Mouse (Mus musculus) megakaryocyte progenitor cell, adult 5-6 weeks (primary cell): Measurements from ENCODE around the gene Klk1. TPM values are rescaled to one million over a fixed set of nuclear protein-coding genes. Genes with fewer than 3 reads are reported as not detected.
"Not testable (repeated sequence)": the region's sequence is repeated elsewhere in the genome, so short reads cannot be mapped to it uniquely, and the experiment has no call there.

Experiments
- ATAC-seq: replicated peaks from 2 replicates; pipeline ENCODE4 v1.8.0; 2016; ENCODE audit warnings: mild to moderate bottlenecking, moderate TSS enrichment, inconsistent platforms; ENCODE audit not compliant: poor library complexity
- total RNA-seq, 2 experiments: library from RNA; stranded (forward) in 1 of 2; stranded (reverse) in 1 of 2; fragments of 157-497, 149-512 nt in 1 of 2; fragments of 200-1000 nt in 1 of 2; gene quantifications; 2 replicates each; pipeline versions ENCODE4 v1.2.3 to v1.2.4; 2015 to 2017

Gene Klk1
- total RNA-seq, 2 experiments from 2014 or later = not detected

- not testable (repeated sequence) for ATAC-seq
Observed at GRCm38 (mm10) chr7:44250732-44251275, 25.6 kb downstream of the Klk1 start.

- ATAC-seq = 0 out of 2 replicates have a peak, but pooled peaks have one; percentile 12
Observed at GRCm38 (mm10) chr7:44253023-44253616, 28.0 kb downstream of the Klk1 start.

DNA sequence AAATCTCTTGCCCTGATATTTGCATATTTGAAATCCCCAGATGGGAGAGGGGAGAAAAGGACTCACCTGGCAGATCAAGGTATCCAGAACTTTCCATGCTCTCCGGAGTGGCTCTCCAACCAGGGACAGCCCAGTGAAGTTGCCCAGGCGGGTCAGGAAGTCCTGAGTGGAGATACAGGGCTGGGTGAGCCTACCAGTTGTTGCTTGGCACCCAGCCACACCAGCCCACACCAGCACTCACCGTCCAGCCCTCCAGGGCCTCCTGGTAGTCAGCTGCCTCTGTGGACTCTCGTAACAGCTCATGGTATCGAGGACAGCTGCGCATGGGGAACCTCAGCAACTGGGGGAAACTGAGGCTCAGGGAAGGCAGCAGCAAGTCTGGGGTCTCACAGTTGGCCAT, 29.8 kb downstream of the Klk1 start:
- no peak for ATAC-seq

- no peak for ATAC-seq
Observed at GRCm38 (mm10) chr7:44257278-44257677, 32.1 kb downstream of the Klk1 start, which contains the start of gene Acp4. TSS of gene Acp4 (minus strand) at chr7:44257378.

GRCm38 (mm10) chr7:44260410-44260809, 35.2 kb downstream of the Klk1 start:
- ATAC-seq = no peak

DNA sequence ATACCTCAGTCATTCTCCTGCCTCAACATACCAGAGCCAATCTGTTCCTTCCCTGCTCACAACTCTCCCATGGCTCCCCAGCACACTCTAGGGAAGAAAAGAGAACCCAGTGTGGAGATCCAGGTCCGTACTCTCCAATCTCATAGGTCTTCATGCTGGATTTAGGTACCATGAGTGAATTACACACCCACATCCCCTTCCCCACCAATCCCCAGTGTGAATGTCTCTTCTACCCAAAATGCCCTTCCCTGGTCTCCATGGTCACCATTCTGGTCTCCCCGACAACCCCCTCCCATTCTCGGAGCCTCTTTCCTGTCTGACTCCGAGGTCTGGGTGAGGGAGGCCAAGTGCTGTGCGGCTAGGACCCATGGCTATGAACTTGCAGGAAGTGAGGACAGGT, 36.0 kb downstream of the Klk1 start, which contains the start of gene Gm15517:
Gm15517 (plus strand) TSS at position 301 of the 400 bp plus-strand sequence.
- ATAC-seq = no peak

DNA sequence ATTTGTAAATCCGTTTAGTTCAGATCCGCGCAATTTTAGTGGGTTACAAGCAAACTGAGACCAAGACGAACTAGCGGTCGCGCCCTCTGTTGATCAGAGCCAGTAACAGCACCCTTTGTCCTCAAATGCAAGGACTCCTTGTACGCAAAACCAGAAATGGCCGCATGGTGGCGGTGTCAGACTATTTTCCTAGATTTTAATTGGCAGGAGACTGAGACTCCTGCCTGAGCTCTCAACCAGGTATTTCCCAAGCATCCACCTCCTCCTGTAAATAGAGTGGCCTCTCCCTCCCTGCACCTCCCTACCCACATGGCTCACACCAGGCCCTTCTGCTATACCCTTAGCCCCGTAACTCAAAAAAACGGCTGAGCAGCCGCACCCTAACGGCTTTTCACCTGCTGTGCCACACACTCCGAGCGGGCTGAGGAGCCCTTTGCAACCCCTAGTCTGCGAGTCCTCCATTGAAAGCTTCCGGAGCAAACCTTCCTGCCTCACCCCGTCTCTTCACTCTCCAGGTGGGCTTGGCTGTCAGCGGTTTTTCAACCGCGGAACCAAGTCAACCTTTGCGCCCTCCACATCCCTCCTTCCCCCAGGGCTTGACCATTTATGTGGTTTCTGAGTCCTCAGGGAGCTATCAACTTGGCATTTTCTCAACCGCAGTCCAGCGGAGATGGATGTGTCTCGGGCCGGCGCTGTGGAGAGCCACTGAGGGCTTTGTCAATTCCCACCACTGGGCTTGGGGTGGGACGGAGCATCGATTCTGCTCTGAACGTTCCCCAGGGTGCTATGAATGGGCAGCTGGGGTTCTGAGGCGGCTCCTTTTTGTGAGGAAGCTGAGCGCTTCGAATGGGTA, 37.9 kb downstream of the Klk1 start:
- ATAC-seq = peak; percentile 98

GRCm38 (mm10) chr7:44268117-44268516, 43.0 kb downstream of the Klk1 start:
- no peak for ATAC-seq

DNA sequence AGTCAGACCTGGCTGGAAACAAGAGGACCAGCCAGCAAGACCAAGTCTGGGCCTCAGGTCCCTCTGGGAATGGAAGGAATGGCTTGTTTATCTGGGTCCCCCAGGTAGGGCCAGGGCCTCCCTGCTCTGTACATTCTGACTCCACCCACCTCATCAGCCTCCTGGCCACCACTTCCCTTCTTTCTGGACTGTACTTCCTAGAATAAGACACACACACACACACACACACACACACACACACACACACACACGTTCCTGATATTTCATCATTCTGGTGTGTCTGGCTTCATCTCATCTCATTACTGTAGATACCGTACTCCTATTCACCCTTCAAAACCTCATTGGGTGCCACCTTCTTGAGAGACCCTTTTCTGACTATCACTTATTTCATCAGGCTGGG, 44.2 kb downstream of the Klk1 start:
- ATAC-seq = peak; percentile 72

DNA sequence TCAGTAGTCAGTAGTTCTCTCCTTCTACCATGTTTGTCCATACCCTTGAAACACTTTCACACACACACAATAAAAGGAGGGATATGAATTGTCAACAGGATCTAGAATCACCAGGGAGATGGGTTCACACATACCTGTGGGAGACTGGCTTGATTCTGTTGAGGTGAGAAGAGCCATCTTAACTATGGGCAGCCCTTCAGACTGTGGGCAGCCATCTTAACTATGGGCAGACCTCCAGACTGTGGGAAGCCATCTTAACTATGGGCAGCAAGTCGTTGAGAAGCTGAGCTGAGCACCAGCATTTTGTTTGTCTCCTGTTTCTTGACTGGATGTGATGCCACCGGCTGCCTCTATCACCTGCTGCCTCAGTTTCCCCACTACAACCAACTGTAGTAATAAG, 46.1 kb downstream of the Klk1 start:
- peak; percentile 44; the same call in 1 of the 2 replicates for ATAC-seq

- ATAC-seq = peak; percentile 57
Observed at GRCm38 (mm10) chr7:44272546-44272945, 47.4 kb downstream of the Klk1 start.

GRCm38 (mm10) chr7:44273446-44273845, 48.3 kb downstream of the Klk1 start:
- no peak for ATAC-seq

DNA sequence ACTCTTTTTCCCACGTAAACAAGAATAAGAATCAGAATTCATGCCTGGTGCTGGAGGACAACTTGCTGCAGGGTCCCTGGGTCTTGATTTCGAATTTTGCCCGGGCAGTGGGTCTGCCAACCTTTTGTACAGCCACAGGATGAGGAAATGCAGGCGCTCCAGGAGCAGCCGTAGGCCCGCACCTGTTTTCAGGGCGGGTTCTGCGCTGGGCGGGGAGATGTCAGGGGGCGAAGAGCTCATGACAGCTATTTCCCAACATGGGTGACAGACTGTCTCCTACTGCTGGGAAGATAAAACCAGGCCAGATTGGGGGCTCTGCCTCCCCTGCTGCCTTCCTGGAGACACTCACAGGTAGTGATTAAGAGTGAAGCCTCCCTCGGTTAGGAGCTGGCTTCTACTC, 48.9 kb downstream of the Klk1 start:
- no peak for ATAC-seq

GRCm38 (mm10) chr7:44275546-44275945, 50.4 kb downstream of the Klk1 start:
- no peak for ATAC-seq

DNA sequence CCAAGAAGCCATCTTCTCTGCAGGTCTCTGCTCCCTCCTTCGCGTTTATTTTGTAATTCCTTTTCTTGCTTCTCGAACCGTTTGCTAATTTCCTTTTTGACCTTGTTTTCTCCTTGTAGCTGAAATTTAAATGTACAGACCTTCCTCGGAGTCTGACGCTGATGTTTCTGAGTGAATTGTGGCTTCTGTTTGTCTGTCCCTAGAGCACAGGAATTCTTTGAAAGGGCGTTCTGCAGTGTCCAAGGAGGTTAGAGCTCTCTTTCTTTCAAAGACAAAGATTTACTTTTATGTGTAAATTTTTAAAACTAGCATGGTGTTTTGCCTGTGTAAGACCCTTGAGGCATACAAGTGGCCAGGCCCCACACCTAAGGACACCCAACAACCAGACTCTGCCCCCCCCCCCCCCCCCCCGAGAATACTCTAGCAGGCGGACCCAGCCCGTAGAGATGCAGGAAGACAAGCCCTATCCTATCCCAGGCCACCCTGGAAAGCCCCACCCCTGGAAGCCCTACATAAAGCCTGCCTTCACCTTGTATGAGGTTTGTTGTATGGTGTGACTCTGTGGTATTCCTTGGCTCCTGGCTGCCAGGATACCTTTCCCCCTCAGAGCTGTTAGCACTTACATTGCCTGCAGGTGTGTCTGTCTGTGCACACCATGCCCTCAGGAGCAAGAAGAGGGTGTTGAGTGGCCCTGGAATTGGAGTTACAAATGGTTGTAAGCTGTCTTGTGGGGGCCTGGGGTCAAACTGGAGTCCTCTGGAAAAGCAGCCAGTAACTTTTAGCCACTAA, 51.5 kb downstream of the Klk1 start:
- ATAC-seq = no peak

- ATAC-seq = peak; percentile 61
Observed at GRCm38 (mm10) chr7:44277250-44277622, 52.1 kb downstream of the Klk1 start.

Other genes starting within 250 kb of the Klk1 start
- gene Klk1b9, start 249.3 kb upstream of the Klk1 start, total RNA-seq (2015) = not detected in 2 replicates
- not detected in 2 replicates for gene Klk1b9, start 249.3 kb upstream of the Klk1 start, total RNA-seq (2017)
- not detected in 2 replicates for gene Klk1b11, start 229.5 kb upstream of the Klk1 start, total RNA-seq (2015)
- not detected in 2 replicates for gene Klk1b11, start 229.5 kb upstream of the Klk1 start, total RNA-seq (2017)
- gene Klk1b26, start 213.2 kb upstream of the Klk1 start, total RNA-seq (2015) = not detected in 2 replicates
- not detected in 2 replicates for gene Klk1b26, start 213.2 kb upstream of the Klk1 start, total RNA-seq (2017)
- not detected in 2 replicates for gene Klk1b27, start 173.1 kb upstream of the Klk1 start, total RNA-seq (2015)
- gene Klk1b27, start 173.1 kb upstream of the Klk1 start, total RNA-seq (2017) = not detected in 2 replicates
- not detected in 2 replicates for gene Klk1b21, start 123.0 kb upstream of the Klk1 start, total RNA-seq (2015)
- not detected in 2 replicates for gene Klk1b21, start 123.0 kb upstream of the Klk1 start, total RNA-seq (2017)
- gene Klk1b22, start 112.7 kb upstream of the Klk1 start, total RNA-seq (2015) = not detected in 2 replicates
- gene Klk1b22, start 112.7 kb upstream of the Klk1 start, total RNA-seq (2017) = not detected in 2 replicates
- gene Klk1b16, start 88.6 kb upstream of the Klk1 start, total RNA-seq (2015) = not detected in 2 replicates
- gene Klk1b16, start 88.6 kb upstream of the Klk1 start, total RNA-seq (2017) = not detected in 2 replicates
- not detected in 2 replicates for gene Klk1b24, start 37.1 kb upstream of the Klk1 start, total RNA-seq (2015)
- not detected in 2 replicates for gene Klk1b24, start 37.1 kb upstream of the Klk1 start, total RNA-seq (2017)
- not detected in 2 replicates for gene Klk1b3, start 27.2 kb upstream of the Klk1 start, total RNA-seq (2015)
- not detected in 2 replicates for gene Klk1b3, start 27.2 kb upstream of the Klk1 start, total RNA-seq (2017)
- not detected in 2 replicates for gene Klk1b4, start 17.9 kb upstream of the Klk1 start, total RNA-seq (2015)
- not detected in 2 replicates for gene Klk1b4, start 17.9 kb upstream of the Klk1 start, total RNA-seq (2017)
- gene Klk1b5, start 9.4 kb upstream of the Klk1 start, total RNA-seq (2015) = not detected in 2 replicates
- not detected in 2 replicates for gene Klk1b5, start 9.4 kb upstream of the Klk1 start, total RNA-seq (2017)
- gene Gm36864, start 10.8 kb downstream of the Klk1 start, total RNA-seq (2015) = not detected in 2 replicates
- gene Gm36864, start 10.8 kb downstream of the Klk1 start, total RNA-seq (2017) = not detected in 2 replicates
- gene 1700028J19Rik, start 21.3 kb downstream of the Klk1 start, total RNA-seq (2015) = 0.34 and 1.8 TPM in 2 replicates
- 0.30 and 0.37 TPM in 2 replicates for gene 1700028J19Rik, start 21.3 kb downstream of the Klk1 start, total RNA-seq (2017)
- 54.0 and 60.6 TPM in 2 replicates for gene 2410002F23Rik, start 21.4 kb downstream of the Klk1 start, total RNA-seq (2015)
- 71.7 and 74.6 TPM in 2 replicates for gene 2410002F23Rik, start 21.4 kb downstream of the Klk1 start, total RNA-seq (2017)
- not detected in 2 replicates for gene Acp4, start 32.0 kb downstream of the Klk1 start, total RNA-seq (2015)
- gene Acp4, start 32.0 kb downstream of the Klk1 start, total RNA-seq (2017) = 0.04 TPM in 1 of 2 replicates, not detected in the other
- gene Gm15517, start 36.1 kb downstream of the Klk1 start, total RNA-seq (2015) = not detected in 2 replicates
- not detected in 2 replicates for gene Gm15517, start 36.1 kb downstream of the Klk1 start, total RNA-seq (2017)
- 4.1 TPM in 2 replicates for gene Clec11a, start 81.5 kb downstream of the Klk1 start, total RNA-seq (2015)
- 4.2 and 4.4 TPM in 2 replicates for gene Clec11a, start 81.5 kb downstream of the Klk1 start, total RNA-seq (2017)
- gene Shank1, start 84.9 kb downstream of the Klk1 start, total RNA-seq (2015) = 0.05 and 0.49 TPM in 2 replicates
- not detected in 2 replicates for gene Shank1, start 84.9 kb downstream of the Klk1 start, total RNA-seq (2017)
- 0.22 and 0.24 TPM in 2 replicates for gene Syt3, start 158.7 kb downstream of the Klk1 start, total RNA-seq (2015)
- 0.12 and 0.14 TPM in 2 replicates for gene Syt3, start 158.7 kb downstream of the Klk1 start, total RNA-seq (2017)
- gene 1700008O03Rik, start 160.5 kb downstream of the Klk1 start, total RNA-seq (2015) = 0.44 and 1.5 TPM in 2 replicates
- 1.8 and 2.2 TPM in 2 replicates for gene 1700008O03Rik, start 160.5 kb downstream of the Klk1 start, total RNA-seq (2017)
- gene Lrrc4b, start 203.7 kb downstream of the Klk1 start, total RNA-seq (2015) = not detected in 2 replicates
- not detected in 2 replicates for gene Lrrc4b, start 203.7 kb downstream of the Klk1 start, total RNA-seq (2017)
- not detected in 2 replicates for gene Aspdh, start 240.0 kb downstream of the Klk1 start, total RNA-seq (2015)
- not detected in 2 replicates for gene Aspdh, start 240.0 kb downstream of the Klk1 start, total RNA-seq (2017)
- 27.5 and 35.2 TPM in 2 replicates for gene Josd2, start 242.6 kb downstream of the Klk1 start, total RNA-seq (2015)
- gene Josd2, start 242.6 kb downstream of the Klk1 start, total RNA-seq (2017) = 17.4 and 22.6 TPM in 2 replicates